Mouse (Mus musculus) urinary bladder, adult 2 months (tissue): ENCODE data around the gene 4933414I15Rik. TPM values are rescaled to one million over a fixed set of nuclear protein-coding genes. Genes with fewer than 3 reads are reported as not detected.

Source experiments
- polyA plus RNA-seq: library from polyadenylated mRNA; depleted of rRNA; stranded (reverse); fragments of >200 nt; gene quantifications from 2 replicates; pipeline ENCODE4 v1.2.3, GENCODE M21; 2012; rRNA removed

4933414I15Rik gene
- polyA plus RNA-seq, 1 experiment: not detected

Other genes starting within 250 kb of the 4933414I15Rik start
- 7.4 and 9.6 TPM in 2 replicates for gene Zfp354c, start 116.0 kb downstream of the 4933414I15Rik start, polyA plus RNA-seq
- 0.88 and 1.3 TPM in 2 replicates for gene Zfp879, start 102.2 kb downstream of the 4933414I15Rik start, polyA plus RNA-seq
- not detected in 2 replicates for gene Grm6, start 93.1 kb downstream of the 4933414I15Rik start, polyA plus RNA-seq
- gene Zfp454, start 56.1 kb downstream of the 4933414I15Rik start, polyA plus RNA-seq: 2.0 and 2.5 TPM in 2 replicates
- 5.1 and 5.3 TPM in 2 replicates for gene Zfp2, start 27.6 kb downstream of the 4933414I15Rik start, polyA plus RNA-seq
- 2.1 and 2.6 TPM in 2 replicates for gene Zfp354b, start 12.1 kb downstream of the 4933414I15Rik start, polyA plus RNA-seq
- gene Prop1, start 10.0 kb upstream of the 4933414I15Rik start, polyA plus RNA-seq: not detected in 2 replicates
- not detected in 2 replicates for gene Olfr1378, start 22.8 kb upstream of the 4933414I15Rik start, polyA plus RNA-seq
- not detected in 2 replicates for gene Olfr1377, start 38.2 kb upstream of the 4933414I15Rik start, polyA plus RNA-seq
- gene Olfr51, start 59.8 kb upstream of the 4933414I15Rik start, polyA plus RNA-seq: not detected in 2 replicates
- not detected in 2 replicates for gene Olfr54, start 70.5 kb upstream of the 4933414I15Rik start, polyA plus RNA-seq
- gene Olfr1375, start 104.3 kb upstream of the 4933414I15Rik start, polyA plus RNA-seq: not detected in 2 replicates
- 5.1 and 6.9 TPM in 2 replicates for gene Zfp354a, start 115.5 kb upstream of the 4933414I15Rik start, polyA plus RNA-seq